Comparison of ENCODE assay signal across 14 mouse cellular contexts in genomic region chr8:47367029-47367428, GRCm38 (mm10).
"Had no signal": no experiment of that assay in that cellular context is flagged by ENCODE, and none has a peak within 500 bp of the region (broad histone marks: within the 10 kb centered on the region; RNA-seq: fewer than 3 reads in every experiment).

No protein-coding gene starts in this region.

- DNase-seq: kidney, postnatal 10 days; kidney, postnatal 4 days; lung, embryonic 14.5 days; lung, postnatal 10 days; midbrain, embryonic 14.5 days; thymus, adult 18-20 months; thymus, postnatal 25 days had no signal

- H3K9me3 ChIP-seq: limb, embryonic 10.5 days; liver, embryonic 15.5 days; neural tube, embryonic 15.5 days had no signal

- H3K4me1 ChIP-seq: liver, embryonic 15.5 days had no signal

- H3K4me3 ChIP-seq: left cerebral cortex, adult 2 months; limb, embryonic 10.5 days; liver, embryonic 15.5 days; midbrain, embryonic 10.5 days; myocyte; neural tube, embryonic 15.5 days had no signal

- H3K36me3 ChIP-seq: limb, embryonic 10.5 days; liver, embryonic 15.5 days; midbrain, embryonic 10.5 days; neural tube, embryonic 15.5 days had no signal

- H3K27me3 ChIP-seq: liver, embryonic 15.5 days; neural tube, embryonic 15.5 days had no signal

- H3K4me2 ChIP-seq: liver, embryonic 11.5 days; liver, embryonic 15.5 days; lung, embryonic 14.5 days; neural tube, embryonic 15.5 days had no signal

- H3K9ac ChIP-seq: liver, embryonic 15.5 days; lung, embryonic 14.5 days; neural tube, embryonic 15.5 days had no signal

- H3K27ac ChIP-seq: left cerebral cortex, adult 2 months; limb, embryonic 10.5 days; liver, embryonic 15.5 days; midbrain, embryonic 10.5 days; neural tube, embryonic 15.5 days had no signal
